Mouse (Mus musculus) heart, postnatal 10 days (tissue): ENCODE results near the gene Nceh1. TPM values are rescaled to one million over a fixed set of nuclear protein-coding genes. Genes with fewer than 3 reads are reported as not detected.

Experiments
- DNase-seq, 2 experiments: peaks; one replicate each; pipeline ENCODE4 v3.0.0; 2021
- intact Hi-C: fragments of 180-260 bp; cut with DNase I; formaldehyde crosslinking; loops from one replicate; pipeline ENCODE4 v1.15.1; 2025
- total RNA-seq, 2 experiments: library from RNA; stranded (reverse); gene quantifications; 2 replicates each; pipeline ENCODE4 v1.2.3; 2021

Nceh1 gene
- 100 to 1,000 TPM; 167 TPM for total RNA-seq

DNA sequence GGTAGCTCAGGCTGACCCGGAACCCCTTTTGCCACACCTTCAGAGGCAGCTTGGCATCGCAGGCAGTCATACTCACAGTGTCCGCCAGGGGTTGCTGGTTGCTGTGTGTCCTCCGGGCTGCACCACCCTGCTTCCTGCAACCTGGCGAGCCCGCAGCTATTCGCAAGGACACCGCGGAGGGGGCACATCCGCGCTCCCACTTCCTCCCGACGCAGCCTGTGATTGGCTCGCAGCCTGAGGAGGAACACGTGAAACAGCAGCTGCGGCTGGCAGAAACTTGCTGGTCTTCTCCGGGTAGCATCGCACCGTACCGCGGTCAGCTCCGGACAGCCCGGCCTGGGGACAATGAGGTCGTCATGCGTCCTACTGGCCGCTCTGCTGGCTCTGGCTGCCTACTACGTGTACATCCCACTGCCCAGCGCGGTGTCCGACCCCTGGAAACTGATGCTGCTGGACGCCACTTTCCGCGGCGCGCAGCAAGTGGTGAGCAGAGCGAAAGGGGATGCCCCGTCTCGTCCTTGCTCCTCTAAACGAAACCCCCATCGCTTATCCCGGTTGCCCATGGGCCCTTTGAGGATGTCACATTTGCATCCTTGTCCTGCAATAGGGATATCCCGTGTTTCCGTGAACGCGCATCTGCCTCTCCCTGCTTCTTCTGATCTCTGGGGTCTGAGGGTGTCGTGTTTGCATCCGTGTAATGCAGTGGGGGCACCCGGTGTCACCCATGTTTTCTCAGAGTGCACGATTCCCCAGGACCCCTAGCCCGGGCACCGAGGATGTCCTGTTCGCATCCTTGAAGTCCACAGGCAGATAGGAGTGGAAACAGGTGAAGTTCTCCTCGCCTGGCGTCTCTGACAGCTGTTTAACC, at the start of gene Nceh1:
TSS of gene Nceh1 (plus strand) at position 233 of the 868 bp plus-strand sequence.
- intact Hi-C loops = loop anchor here (1.0 to 5.0 kb wide), 2 partner anchors 54 to 284 kb away; no protein-coding TSS in a partner anchor
- DNase-seq = peak; percentile 96 to 97

GRCm38 (mm10) chr3:27140101-27140500, 42.7 kb upstream of the Nceh1 start:
- intact Hi-C loops = no loop called here
- no peak for DNase-seq

DNA sequence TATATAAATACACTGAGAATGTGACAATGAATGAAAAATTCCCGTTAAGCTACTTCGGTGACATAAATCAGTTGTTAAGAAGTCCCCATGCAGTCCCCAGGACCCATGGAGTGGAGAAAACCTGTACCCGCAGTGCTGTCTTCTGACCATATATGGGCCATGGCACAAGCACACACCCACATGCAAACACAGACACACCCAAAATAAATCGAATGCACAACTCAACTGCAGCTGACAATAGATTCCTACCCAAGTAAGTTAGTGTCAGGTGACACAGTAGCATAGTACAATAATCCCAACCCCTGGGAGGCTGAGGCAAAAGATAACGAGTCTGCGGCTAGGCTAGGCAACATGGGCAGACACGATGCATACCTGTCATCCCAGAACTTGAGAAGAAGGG, 39.2 kb upstream of the Nceh1 start:
- intact Hi-C loops = no loop called here
- DNase-seq = no peak

DNA sequence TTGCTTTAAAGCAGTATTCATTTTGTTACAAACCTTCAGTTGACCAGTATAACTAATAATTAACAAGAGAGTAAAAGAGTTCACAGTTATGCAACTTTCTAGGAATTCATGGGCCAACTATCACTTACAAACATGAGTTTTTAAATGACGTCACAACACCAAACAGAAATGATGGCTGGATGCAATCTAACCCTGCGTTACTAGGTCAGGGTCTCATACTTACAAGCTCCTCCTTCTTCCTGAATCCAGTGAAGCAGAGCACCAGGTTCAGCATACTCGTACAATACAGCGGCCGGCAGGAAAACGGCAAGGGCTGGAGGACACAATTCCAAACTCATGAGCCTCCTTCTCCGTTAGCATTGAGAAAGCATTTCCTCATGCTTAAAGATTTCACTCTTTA, 37.0 kb upstream of the Nceh1 start:
- no peak for DNase-seq
- intact Hi-C loops = no loop called here

DNA sequence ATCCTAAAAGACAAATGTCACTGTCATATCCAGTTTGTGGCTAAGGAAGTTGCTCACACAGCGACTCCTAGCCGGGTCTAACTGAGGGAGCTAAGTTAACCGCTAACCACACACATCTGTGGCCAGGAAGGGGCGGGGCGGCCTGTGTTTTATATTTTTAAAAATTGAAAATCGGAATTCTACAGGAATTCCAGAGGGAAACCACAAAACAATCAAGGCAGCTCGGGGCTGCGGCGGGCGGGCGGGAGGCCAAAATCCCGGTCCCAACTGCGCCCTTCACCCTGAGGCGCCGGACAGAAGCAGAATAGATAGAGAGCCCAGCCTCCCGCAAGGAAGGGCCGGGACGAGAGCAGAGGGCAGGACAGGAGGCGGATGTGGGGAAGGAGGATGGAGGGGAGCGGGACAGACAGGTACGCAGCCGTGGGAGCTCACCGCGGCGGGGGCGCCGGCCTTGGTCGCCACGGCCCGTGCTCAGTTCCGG, 29.5 kb upstream of the Nceh1 start:
- intact Hi-C loops = no loop called here

DNA sequence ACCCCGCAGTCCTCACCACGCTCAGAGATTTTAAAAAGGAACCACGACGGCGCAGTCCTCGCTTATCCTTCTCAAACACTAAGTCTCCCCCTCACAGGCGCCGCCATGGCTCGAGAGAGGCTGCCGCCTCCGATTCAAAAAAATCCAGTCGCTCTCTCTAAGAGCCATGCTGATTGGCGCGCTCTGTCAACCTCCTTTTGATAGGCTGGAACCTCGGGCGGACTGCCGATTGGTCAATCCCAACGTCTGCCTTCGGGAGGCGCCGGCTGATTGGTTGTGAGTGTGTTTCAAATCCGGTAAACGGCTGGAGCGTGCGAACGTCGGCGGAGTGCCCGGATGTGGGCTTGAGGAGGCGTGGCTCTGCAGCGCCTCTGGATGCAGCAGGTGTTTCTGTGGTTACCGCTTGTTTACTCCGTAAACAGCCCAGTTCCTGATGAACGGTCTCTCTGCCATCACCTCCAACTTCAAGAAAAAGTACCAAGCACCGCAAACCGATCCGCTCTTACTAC, 29.0 kb upstream of the Nceh1 start, which contains the start of gene Ect2:
TSS of gene Ect2 (minus strand) at position 178 of the 509 bp plus-strand sequence.
- intact Hi-C loops = no loop called here
- DNase-seq = peak; percentile 99 to 100

More for the DNA sequence above, 29.5 kb upstream of the Nceh1 start:
- DNase-seq = peak in 1 of 2 experiments; percentile 23

GRCm38 (mm10) chr3:27154280-27154679, 28.5 kb upstream of the Nceh1 start:
- intact Hi-C loops = no loop called here
- DNase-seq = no peak

DNA sequence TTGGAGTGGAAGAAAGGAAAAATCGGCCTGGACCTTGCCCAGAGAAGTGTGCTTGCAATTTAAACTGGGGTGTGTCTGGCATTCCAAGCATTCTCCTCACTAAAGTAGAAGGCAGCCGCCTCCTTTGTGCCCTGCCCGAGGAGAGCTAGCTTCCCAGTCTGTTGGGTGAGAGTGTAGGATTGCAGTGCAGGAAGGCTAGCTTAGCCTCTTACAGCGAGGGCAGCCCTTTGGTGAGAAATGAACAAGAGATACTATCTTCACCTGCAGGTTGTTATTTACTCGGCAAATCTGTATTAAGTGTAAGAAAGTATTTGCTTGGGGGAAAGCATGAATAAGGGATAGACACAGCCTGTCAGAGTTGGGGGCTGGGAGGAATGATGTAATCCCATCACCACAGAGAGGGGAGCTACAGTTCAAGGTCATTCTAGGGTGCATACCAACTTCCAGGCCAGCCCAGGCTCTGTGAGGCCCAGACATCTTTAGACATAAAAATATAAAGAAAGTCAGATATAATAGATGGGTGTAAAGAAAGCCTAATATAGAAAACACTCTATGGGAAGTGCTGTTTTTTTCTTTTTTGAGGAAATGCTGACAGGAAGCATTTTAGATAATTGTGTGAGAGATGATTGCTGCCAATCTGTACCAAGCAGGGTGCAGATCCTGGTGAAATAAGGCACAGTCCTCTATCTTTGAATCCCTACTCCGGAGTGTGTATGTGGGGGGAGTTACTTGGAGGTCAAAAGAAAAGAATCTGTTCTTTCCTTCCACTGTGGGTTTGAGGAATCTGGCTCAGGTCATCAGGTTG, 27.5 kb upstream of the Nceh1 start:
- DNase-seq = peak; percentile 51 to 54

DNA sequence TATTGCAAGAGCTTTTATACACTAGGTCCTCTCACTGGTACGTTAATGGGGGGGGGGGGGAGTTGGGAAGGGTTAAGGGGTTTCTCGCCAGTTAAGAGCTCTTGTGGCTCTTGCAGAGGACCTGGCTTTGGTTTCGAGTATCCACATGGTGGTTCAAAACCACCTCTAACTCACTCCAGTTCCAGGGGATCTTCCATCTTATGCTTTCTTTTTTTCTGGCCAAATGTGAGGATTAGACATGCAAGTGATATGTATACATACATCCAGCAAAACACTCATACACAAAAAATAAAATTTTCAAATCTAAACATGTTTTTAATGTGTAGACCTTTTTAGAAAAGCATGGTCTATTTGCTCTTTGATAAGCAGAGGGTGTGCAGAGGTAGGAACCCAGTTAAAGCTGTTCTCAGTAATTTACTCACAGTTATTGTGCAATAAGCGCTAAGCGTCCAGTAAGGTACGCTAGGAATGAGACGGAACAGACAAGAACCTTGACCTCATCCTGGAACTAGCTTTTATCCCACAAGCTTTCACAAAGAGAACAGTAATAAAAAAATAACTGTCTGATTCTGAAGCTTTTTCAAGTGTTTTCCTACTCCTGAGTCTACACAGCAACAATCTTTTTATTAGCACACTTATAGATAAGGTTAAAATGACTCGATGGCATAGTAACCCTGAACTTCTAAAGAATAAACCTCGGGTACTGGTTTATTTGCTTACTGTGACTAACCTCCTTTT, 26.7 kb upstream of the Nceh1 start:
- no peak for DNase-seq
- intact Hi-C loops = no loop called here

More for the DNA sequence above, 27.5 kb upstream of the Nceh1 start:
- intact Hi-C loops = no loop called here

GRCm38 (mm10) chr3:27156594-27156949, 26.2 kb upstream of the Nceh1 start:
- no peak for DNase-seq
- intact Hi-C loops = no loop called here

DNA sequence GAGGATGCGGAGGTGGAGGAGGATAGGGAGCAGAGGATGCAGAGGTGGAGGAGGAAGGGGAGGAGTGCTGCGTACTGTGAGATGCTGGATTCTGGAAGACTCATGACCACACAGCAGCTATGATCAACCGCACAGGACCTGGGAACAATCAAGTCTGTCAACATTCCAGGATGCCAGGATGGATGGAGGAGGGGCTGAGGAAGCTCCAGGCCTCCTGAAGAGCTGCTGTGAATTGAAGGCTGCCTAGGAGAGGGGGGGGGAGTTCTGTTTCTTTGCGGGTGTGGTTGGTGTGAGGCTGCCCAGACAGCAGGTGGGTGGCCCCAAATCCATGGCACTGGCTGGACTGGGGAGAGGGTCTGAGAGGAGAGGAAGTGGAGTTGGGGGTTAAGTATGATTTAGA, 23.9 kb upstream of the Nceh1 start:
- DNase-seq = no peak
- intact Hi-C loops = no loop called here

DNA sequence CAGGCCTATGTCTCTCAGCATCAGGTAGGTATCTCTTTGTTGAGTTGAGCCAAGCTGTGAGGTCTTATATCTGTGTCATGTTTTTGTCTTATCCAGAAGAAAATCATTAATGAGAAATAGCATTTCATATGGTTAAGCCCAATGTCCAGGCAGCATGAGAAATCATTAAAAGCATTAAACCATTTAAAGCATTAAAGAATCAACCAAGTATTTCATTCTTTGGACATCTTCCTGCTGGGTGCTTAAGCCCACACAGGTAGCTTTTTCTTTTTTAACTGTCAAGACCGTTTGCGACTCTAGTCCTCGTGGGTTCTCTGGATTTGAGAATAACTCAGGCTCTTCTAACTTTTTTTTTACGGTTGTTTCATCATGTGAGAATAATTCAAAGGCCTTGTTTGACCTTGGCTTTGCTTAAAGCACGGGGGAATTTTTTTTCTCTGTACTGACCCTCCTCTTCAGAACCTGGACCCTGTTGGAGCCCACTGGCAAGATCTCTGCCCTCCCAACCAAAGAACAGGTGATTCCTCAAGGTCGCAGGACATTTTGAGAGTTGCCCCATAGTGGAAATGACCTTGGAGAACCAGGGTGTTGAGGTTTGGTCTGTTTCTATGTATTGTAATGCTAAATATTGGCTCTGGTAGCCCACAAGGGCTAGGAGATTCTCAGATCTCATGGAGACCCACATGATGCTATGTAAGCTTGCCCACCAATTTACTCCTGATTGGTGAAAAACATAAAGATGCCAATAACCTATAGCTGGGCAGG, 20.9 kb upstream of the Nceh1 start:
- intact Hi-C loops = no loop called here
- no peak for DNase-seq

DNA sequence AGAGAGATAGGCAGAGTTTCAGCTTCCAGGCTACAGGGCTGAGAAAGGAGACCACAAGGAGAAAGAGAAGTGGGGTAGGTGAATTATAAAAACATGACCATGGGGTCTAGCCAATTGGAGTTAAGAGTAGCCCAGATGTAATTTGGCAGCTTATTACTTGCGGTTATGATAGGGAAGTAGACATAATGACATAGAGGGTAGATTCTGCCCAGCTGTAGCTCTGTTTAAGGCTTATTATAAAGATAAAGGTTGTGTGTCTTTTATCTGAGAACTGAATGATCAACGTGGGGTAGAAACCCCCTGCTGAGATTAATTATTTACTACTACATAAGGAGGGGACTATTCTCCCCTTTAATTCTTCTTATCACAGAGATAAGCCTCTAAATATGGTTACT, 20.4 kb upstream of the Nceh1 start:
- DNase-seq = no peak
- intact Hi-C loops = no loop called here

DNA sequence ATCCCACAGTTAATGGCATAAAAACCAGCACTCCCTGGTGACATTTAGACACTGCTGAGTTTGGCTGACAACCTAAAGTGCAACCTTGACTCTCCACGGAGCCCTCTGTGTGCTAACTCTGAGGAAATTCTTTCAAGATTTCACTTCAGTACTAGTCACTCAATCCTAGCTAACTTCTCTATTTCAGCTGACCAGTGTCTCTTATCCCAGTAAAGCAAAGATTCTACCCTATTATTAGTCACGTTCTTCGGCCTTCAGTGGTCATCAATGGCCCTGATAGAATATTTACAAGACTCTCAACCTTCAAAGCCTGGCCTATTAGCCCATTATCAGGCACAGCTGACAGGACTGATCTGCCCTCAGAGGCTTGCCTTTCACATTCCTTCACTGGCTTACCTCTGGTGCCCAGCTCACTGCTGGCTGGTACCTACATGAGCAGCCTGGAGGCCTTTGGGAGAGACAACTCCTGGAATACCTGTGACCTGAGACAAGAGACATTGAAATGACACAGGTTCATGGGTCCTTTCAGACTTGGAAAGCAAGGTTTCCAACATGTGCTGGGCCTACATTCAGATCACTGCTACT, 17.2 kb upstream of the Nceh1 start:
- no peak for DNase-seq
- intact Hi-C loops = no loop called here

DNA sequence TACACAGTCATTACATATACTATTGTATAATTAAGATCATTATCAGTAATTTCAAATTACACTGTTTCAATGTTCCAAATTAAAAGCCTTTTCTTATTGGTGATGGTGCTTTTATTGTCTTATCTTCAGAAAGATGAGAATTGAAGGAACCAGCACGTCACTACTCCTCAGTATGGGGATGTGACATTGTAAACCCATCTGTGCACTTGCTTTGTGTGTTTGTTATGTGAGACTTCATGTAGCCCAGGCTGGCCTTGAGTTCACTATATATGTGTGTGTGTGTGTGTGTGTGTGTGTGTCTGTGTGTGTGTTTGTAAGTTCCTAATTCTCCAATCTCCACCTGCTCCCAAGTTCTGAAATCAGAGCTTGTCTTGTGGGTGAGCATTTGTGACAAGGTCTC, 12.5 kb upstream of the Nceh1 start:
- intact Hi-C loops = no loop called here

GRCm38 (mm10) chr3:27179711-27180110, 3.1 kb upstream of the Nceh1 start:
- DNase-seq = no peak
- intact Hi-C loops = loop anchor here (5.0 kb wide), 1 partner anchor 288 kb away; no protein-coding TSS in a partner anchor

More for the DNA sequence above, 12.5 kb upstream of the Nceh1 start:
- DNase-seq = no peak

- intact Hi-C loops = loop anchor here (5.0 kb wide), 1 partner anchor 284 kb away; no protein-coding TSS in a partner anchor
- DNase-seq = peak; percentile 46 to 50
Measured at GRCm38 (mm10) chr3:27183601-27184175, 923 bp downstream of the Nceh1 start.

DNA sequence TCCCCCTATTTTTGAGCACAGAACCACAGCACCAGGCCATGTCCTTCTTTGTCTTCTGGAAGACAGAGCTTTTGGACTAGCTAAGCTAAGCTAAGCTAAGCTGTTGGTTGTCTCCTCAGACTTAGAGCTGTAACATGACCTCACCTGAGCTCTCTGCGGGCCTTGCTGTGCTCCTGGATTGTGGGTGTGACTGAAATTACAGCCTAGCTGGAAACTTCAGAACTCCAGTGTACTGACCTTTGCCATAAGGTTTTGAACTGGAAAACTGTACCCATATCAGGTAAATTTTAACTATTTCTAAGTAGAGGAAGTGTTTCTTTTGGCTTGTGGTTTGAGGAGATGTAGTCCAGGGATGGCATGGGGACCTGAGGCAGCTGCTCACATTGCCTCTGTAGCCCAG, 5.6 kb downstream of the Nceh1 start:
- intact Hi-C loops = no loop called here
- DNase-seq = no peak
